Mouse (Mus musculus): Measurements from ENCODE around the gene Nudt12. TPM values are rescaled to one million over a fixed set of nuclear protein-coding genes. Genes with fewer than 3 reads are reported as not detected.

Nudt12 gene
- total RNA-seq (2021) = 1 to 10 TPM; 4.4 to 5.9 TPM
- long read RNA-seq, experiment 1, full-length matches to known transcripts = 1 of 1 reads
- long read RNA-seq, experiment 1, partial matches to known transcripts = 0 of 1 reads
- long read RNA-seq, experiment 1, other reads (novel, unspliced or antisense) = 0 of 1 reads
- long read RNA-seq, experiment 2, full-length matches to known transcripts = 2 of 4 reads
- long read RNA-seq, experiment 2, partial matches to known transcripts = 0 of 4 reads
- long read RNA-seq, experiment 2, other reads (novel, unspliced or antisense) = 2 of 4 reads

- peak; percentile 47 for DNase-seq
Observed at GRCm38 (mm10) chr17:59013091-59013459, at the start of gene Nudt12. TSS of gene Nudt12 (minus strand) at chr17:59013372.

GRCm38 (mm10) chr17:59053306-59053705 is 40.1 kb upstream of the Nudt12 start:
- no peak for DNase-seq

- DNase-seq = no peak
Observed at GRCm38 (mm10) chr17:59039754-59040153, 26.6 kb upstream of the Nudt12 start.

- DNase-seq = no peak
Observed at GRCm38 (mm10) chr17:59033445-59033844, 20.3 kb upstream of the Nudt12 start.

- DNase-seq = no peak
Observed at GRCm38 (mm10) chr17:59026336-59026735, 13.2 kb upstream of the Nudt12 start.

- DNase-seq = no peak
Observed at GRCm38 (mm10) chr17:59024502-59024901, 11.3 kb upstream of the Nudt12 start.

- DNase-seq = no peak
Observed at GRCm38 (mm10) chr17:59023971-59024370, 10.8 kb upstream of the Nudt12 start.

- DNase-seq = no peak
Observed at GRCm38 (mm10) chr17:59018666-59019065, 5.5 kb upstream of the Nudt12 start.

GRCm38 (mm10) chr17:59012421-59013090 is 616 bp downstream of the Nudt12 start:
- DNase-seq = no peak

GRCm38 (mm10) chr17:59011546-59012307 is 1.4 kb downstream of the Nudt12 start:
- no peak for DNase-seq

GRCm38 (mm10) chr17:58991275-58991674 is 21.9 kb downstream of the Nudt12 start, which contains the start of gene Pdzph1:
TSS of gene Pdzph1 (minus strand) at chr17:58991375.
- no peak for DNase-seq

- DNase-seq = no peak
Observed at GRCm38 (mm10) chr17:58973237-58973636, 39.9 kb downstream of the Nudt12 start.

- peak; percentile 12 for DNase-seq
Observed at GRCm38 (mm10) chr17:58959905-58960304, 53.3 kb downstream of the Nudt12 start.

GRCm38 (mm10) chr17:58957055-58957454 is 56.1 kb downstream of the Nudt12 start:
- no peak for DNase-seq

Other genes with a start within 250 kb of the Nudt12 start
- not detected for gene Pdzph1, start 22.0 kb downstream of the Nudt12 start, total RNA-seq (2021)